Mouse (Mus musculus): ENCODE measurements at regions not wholly inside any gene's neighbourhood (a gene's known extent, or its start where the extent isn't known, plus 50 kb on each side); places are given as distances from the start of the nearest gene placed in this dataset.

DNA sequence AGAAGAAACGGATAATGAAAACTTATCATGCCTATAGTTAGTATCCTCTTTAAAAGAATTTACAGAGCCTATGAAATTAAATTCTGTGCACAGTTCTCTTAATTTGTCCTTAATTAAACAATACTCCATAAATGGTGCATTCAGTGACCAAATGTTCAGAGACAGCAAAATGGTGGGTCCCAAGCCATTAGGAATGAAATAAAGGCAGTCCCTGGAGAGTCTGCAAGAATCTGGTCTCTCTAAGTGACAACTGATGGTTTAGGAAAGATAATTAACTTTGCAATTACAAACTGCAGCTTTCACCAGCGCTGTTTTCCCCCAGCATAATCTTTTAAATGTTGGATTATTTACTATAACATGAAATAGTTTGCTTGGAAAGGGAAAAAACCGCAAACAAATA is 376.9 kb upstream of the Kcnh8 start:
- no peaks in the 10 kb centered on the region for H3K27me3 ChIP-seq (ENCODE audit: control insufficient read depth, insufficient read depth, low read length)
- no peak overlapping the region for H3K4me3 ChIP-seq
- intact Hi-C loops (cut with DNase I), result no loop called here
- H3K79me2 ChIP-seq (replicated peaks; ENCODE audit: control insufficient read depth, insufficient read depth, low read length), result no peaks in the 10 kb centered on the region
- no peak for DNase-seq
- no peak for TF ChIP-seq CTCF (IDR thresholded peaks at IDR 0.05)
- WGBS, result 69% methylated on average over 3 of the region's 3 CpGs
- no peak overlapping the region for H3K27ac ChIP-seq
- H3K9ac ChIP-seq (ENCODE audit: low read depth, low read length), result no peak overlapping the region
- no peaks in the 10 kb centered on the region for H3K36me3 ChIP-seq (ENCODE audit: control insufficient read depth, insufficient read depth, low read length)
- H3K4me1 ChIP-seq (ENCODE audit: control insufficient read depth, insufficient read depth, low read length), result no peaks in the 10 kb centered on the region

DNA sequence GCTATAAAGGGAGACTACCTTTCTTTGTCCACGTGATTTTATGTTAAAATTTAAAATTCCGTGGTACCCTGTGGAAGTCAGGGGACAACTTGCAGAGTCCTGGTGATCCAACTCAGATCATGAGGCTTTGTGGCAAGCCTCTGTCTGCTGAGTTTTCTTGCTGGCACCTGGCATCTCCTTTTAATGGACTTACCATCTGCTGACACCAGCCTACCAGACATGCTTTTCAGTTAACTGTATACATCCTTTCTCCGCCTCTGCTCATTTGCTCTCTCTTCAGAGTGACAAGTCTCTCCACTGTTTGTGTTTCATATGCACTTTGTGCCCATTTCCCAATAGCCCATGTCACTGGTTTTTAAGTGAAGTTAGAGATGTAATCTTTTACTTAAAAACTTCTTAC is 382.1 kb upstream of the Kcnh8 start:
- Histone ChIP-seq H3K79me2 (replicated peaks; ENCODE audit: control insufficient read depth, insufficient read depth, low read length) (no peaks in the 10 kb centered on the region), H3K27me3 (ENCODE audit: control insufficient read depth, insufficient read depth, low read length) (no peaks in the 10 kb centered on the region), H3K4me1 (ENCODE audit: control insufficient read depth, insufficient read depth, low read length) (no peaks in the 10 kb centered on the region), H3K36me3 (ENCODE audit: control insufficient read depth, insufficient read depth, low read length) (no peaks in the 10 kb centered on the region), H3K4me3 (no peak overlapping the region), H3K27ac (no peak overlapping the region), H3K9ac (ENCODE audit: low read depth, low read length) (no peak overlapping the region)
- WGBS, result 82% methylated on average over 3 of the region's 3 CpGs
- no peak for TF ChIP-seq CTCF (IDR thresholded peaks at IDR 0.05)
- no peak for TF ChIP-seq EP300 (IDR thresholded peaks at IDR 0.05; ENCODE audit: insufficient read depth, low read depth, low read length)
- TF ChIP-seq POLR2A (IDR thresholded peaks at IDR 0.05; ENCODE audit: insufficient read depth, low read depth, low read length), result no peak
- DNase-seq, result no peak
- intact Hi-C loops (cut with DNase I), result no loop called here

DNA sequence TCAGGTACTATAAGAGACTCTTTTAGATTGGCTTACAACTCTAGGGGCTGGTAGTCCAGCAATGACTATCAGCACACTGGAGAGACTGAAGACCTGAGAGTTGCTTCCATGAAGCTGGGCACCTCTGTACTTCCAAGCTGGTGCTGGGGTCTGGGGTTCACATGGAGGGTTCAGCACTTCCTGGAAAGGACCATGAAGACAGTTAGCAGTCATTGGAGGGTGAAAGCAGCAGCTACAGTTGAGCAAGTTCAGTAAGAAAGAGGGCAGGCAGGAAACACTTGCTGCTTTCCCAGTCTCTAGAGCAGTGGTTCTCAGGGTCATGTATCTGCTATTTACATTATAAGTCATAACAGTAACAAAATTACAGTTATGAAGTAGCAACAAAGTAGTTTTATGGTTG is 384.3 kb upstream of the Satb1 start:
- DNase-seq, result no peak
- no peaks in the 10 kb centered on the region for H3K27me3 ChIP-seq (ENCODE audit: control insufficient read depth, insufficient read depth, low read length)
- H3K4me3 ChIP-seq, result no peak overlapping the region
- no peaks in the 10 kb centered on the region for H3K79me2 ChIP-seq (replicated peaks; ENCODE audit: control insufficient read depth, insufficient read depth, low read length)
- H3K4me1 ChIP-seq (ENCODE audit: control insufficient read depth, insufficient read depth, low read length), result no peaks in the 10 kb centered on the region
- no peaks in the 10 kb centered on the region for H3K36me3 ChIP-seq (ENCODE audit: control insufficient read depth, insufficient read depth, low read length)
- intact Hi-C loops (cut with DNase I), result no loop called here
- no peak overlapping the region for H3K9ac ChIP-seq (ENCODE audit: low read depth, low read length)
- TF ChIP-seq EP300 (IDR thresholded peaks at IDR 0.05; ENCODE audit: insufficient read depth, low read depth, low read length) (no peak), CTCF (IDR thresholded peaks at IDR 0.05) (no peak)
- H3K27ac ChIP-seq, result no peak overlapping the region

DNA sequence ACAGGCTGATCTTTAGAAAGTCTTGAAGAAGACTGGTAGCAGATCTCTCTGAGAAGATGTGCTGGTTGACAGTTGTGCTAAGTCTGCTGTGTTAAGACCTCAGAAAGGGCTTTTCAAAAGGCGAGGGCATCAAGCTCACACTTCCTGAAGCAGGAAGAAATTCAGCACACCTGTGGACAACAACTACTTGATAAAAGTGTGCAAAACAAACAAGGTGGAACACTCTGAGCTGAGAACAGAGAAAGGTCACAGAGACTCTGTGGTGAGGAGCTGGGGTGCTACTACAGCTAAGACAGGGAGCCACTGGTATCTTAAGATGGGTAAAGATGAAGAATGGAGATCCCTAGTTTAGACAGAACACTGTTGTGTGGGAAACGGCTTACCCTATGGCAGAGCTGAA is 379.9 kb upstream of the Satb1 start:
- WGBS, result 76% methylated on average over 2 of the region's 2 CpGs
- Histone ChIP-seq H3K36me3 (ENCODE audit: control insufficient read depth, insufficient read depth, low read length) (no peaks in the 10 kb centered on the region), H3K79me2 (replicated peaks; ENCODE audit: control insufficient read depth, insufficient read depth, low read length) (no peaks in the 10 kb centered on the region), H3K27ac (no peak overlapping the region), H3K4me1 (ENCODE audit: control insufficient read depth, insufficient read depth, low read length) (no peaks in the 10 kb centered on the region), H3K27me3 (ENCODE audit: control insufficient read depth, insufficient read depth, low read length) (no peaks in the 10 kb centered on the region), H3K9ac (ENCODE audit: low read depth, low read length) (no peak overlapping the region), H3K4me3 (no peak overlapping the region)
- TF ChIP-seq POLR2A (IDR thresholded peaks at IDR 0.05; ENCODE audit: insufficient read depth, low read depth, low read length), result no peak
- TF ChIP-seq EP300 (IDR thresholded peaks at IDR 0.05; ENCODE audit: insufficient read depth, low read depth, low read length), result no peak
- no peak for TF ChIP-seq CTCF (IDR thresholded peaks at IDR 0.05)
- intact Hi-C loops (cut with DNase I), result no loop called here
- no peak for DNase-seq

DNA sequence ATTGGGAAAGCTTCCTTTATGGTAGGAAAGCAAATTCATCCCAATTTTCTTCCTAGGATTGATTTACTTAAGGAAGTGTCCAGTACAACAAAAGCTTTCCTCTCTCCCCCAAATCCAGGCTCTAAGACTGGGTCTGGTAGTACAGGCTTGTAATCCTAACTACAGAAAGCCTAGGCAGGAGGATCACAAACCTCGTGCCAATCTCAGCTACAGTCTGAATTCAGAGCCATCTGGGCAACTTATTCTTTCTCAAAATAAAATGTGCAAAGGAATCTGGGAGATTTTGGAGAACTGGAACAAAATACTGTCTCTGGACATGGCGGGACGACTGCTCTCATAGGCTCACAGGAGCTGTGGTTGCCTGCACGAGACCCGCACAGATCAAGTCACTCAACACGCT is 377.4 kb upstream of the Satb1 start:
- H3K9ac ChIP-seq (ENCODE audit: low read depth, low read length), result no peak overlapping the region
- no peaks in the 10 kb centered on the region for H3K79me2 ChIP-seq (replicated peaks; ENCODE audit: control insufficient read depth, insufficient read depth, low read length)
- DNase-seq, result no peak
- no peaks in the 10 kb centered on the region for H3K4me1 ChIP-seq (ENCODE audit: control insufficient read depth, insufficient read depth, low read length)
- no peaks in the 10 kb centered on the region for H3K36me3 ChIP-seq (ENCODE audit: control insufficient read depth, insufficient read depth, low read length)
- no peak for TF ChIP-seq POLR2A (IDR thresholded peaks at IDR 0.05; ENCODE audit: insufficient read depth, low read depth, low read length)
- TF ChIP-seq CTCF (IDR thresholded peaks at IDR 0.05), result no peak
- TF ChIP-seq EP300 (IDR thresholded peaks at IDR 0.05; ENCODE audit: insufficient read depth, low read depth, low read length), result no peak
- WGBS, result 80% methylated on average over 6 of the region's 6 CpGs
- no peak overlapping the region for H3K4me3 ChIP-seq
- H3K27ac ChIP-seq, result no peak overlapping the region
- intact Hi-C loops (cut with DNase I), result no loop called here
- no peaks in the 10 kb centered on the region for H3K27me3 ChIP-seq (ENCODE audit: control insufficient read depth, insufficient read depth, low read length)

DNA sequence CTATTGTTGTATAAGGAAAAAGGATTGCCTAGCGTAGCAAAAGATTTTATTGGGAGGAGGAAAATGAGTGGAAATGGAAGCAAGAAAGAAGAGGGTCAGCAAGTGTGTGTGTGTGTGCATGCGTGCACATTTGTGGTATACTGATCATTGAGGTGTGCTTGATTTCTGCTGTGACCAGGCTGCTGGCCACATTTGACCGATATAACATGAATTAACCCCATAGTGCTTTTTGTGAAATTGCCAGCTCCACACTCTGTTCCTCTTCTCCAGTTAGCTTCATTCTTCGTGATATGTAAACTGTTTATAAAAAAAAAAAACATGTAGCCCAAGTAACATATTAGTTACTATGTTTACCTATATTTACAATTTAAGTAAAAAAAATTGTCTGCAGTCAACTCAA is 364.6 kb upstream of the Satb1 start:
- TF ChIP-seq CTCF (IDR thresholded peaks at IDR 0.05), result no peak
- TF ChIP-seq EP300 (IDR thresholded peaks at IDR 0.05; ENCODE audit: insufficient read depth, low read depth, low read length), result no peak
- WGBS, result 80% methylated on average over 4 of the region's 4 CpGs
- Histone ChIP-seq H3K27ac (no peak overlapping the region), H3K4me3 (no peak overlapping the region), H3K27me3 (ENCODE audit: control insufficient read depth, insufficient read depth, low read length) (no peaks in the 10 kb centered on the region), H3K36me3 (ENCODE audit: control insufficient read depth, insufficient read depth, low read length) (no peaks in the 10 kb centered on the region), H3K79me2 (replicated peaks; ENCODE audit: control insufficient read depth, insufficient read depth, low read length) (no peaks in the 10 kb centered on the region), H3K9ac (ENCODE audit: low read depth, low read length) (no peak overlapping the region), H3K4me1 (ENCODE audit: control insufficient read depth, insufficient read depth, low read length) (no peaks in the 10 kb centered on the region)
- DNase-seq, result no peak
- intact Hi-C loops (cut with DNase I), result no loop called here

DNA sequence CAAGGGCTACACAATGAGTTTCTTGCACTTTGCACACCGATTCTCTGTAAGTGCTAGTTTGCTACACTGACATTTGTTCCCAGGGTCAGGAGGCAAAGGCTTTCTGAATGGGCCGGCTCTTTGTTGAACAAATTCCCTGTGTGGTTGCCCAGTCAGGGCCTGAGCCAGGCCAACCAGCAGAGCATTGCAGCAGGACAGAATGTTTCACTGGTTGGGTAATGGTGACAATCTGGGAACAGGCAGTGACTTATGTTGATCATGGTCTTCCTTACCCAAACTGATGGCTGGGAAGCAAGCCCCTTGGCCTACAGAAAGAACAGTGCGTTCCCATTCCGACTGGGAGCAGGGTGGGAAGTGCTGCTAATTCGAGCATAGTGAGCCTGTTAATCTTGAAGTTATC is 363.7 kb upstream of the Satb1 start:
- Histone ChIP-seq H3K27ac (no peak overlapping the region), H3K36me3 (ENCODE audit: control insufficient read depth, insufficient read depth, low read length) (no peaks in the 10 kb centered on the region), H3K9ac (ENCODE audit: low read depth, low read length) (no peak overlapping the region), H3K27me3 (ENCODE audit: control insufficient read depth, insufficient read depth, low read length) (no peaks in the 10 kb centered on the region), H3K79me2 (replicated peaks; ENCODE audit: control insufficient read depth, insufficient read depth, low read length) (no peaks in the 10 kb centered on the region), H3K4me1 (ENCODE audit: control insufficient read depth, insufficient read depth, low read length) (no peaks in the 10 kb centered on the region), H3K4me3 (no peak overlapping the region)
- TF ChIP-seq POLR2A (IDR thresholded peaks at IDR 0.05; ENCODE audit: insufficient read depth, low read depth, low read length), result no peak
- no peak for DNase-seq
- WGBS, result 82% methylated on average over 5 of the region's 5 CpGs
- intact Hi-C loops (cut with DNase I), result no loop called here
